Mouse (Mus musculus): ENCODE data around the gene Bcl3. TPM values are rescaled to one million over a fixed set of nuclear protein-coding genes. Genes with fewer than 3 reads are reported as not detected.

Gene Bcl3
- total RNA-seq, 2 experiments from 2014 or later, result 1.2 TPM

DNA sequence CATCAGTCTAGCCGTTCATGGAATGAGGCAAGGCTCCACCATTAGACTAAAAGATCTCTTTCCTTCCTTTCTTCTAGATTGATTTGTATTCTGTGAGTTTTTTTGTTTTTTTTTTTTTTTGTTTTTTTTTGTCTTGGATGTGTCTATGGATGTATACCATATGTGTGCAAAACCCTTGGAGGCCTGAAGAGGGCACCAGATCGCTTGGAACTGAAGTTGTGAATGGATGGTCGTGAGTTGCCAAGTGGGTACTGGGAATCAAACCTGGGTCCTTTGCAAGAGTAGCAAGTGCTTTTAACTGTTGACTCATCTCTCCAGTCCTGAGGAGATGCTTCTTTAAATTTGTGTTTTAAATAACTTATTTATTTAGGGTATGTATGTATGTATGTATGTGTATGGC lies 11.5 kb upstream of the Bcl3 start:
- DNase-seq, result no peak

DNA sequence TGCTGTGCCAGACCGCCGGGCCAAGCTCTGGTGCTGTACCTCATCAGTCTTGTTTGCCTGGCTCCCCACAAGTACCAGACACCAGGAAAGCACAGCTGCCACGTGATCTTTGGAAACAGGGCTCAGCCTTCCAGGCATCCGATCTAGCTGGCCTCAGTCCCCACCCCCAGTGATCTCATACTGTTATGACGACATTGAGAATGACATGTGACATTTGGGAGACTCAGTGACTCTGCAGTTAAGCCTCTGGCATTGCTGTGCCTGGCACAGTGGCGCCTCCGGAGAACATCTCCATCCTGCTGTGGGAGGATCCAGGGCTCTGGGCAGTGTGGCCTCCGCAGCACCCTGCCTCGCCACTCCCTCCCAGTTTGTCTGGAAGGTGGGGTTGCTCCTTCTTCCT lies 9.3 kb upstream of the Bcl3 start:
- DNase-seq, result no peak

DNA sequence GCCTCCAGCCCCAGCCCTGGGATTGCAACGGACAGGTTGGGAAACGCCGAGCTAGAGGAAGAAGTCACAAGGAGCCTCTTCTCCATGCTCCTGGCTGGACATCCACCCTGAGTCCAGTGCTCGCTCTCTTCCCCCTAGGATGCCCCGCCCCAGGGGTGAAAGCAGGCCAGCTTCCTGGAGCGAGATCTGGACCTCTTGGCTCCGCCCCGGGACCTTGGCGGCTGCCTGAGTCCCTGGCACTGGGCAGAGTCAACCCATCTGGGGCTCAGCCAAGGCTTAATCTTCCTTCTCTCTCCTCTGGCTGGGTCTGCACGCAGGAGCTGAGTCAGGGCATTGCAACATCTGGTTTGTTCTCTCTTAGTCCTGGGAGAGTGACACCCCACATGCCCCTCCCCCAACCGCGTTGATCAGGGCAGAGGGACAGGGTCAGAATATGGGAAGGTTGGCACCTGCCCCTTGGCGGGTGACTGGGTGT lies 8.1 kb upstream of the Bcl3 start:
- peak; percentile 95 for DNase-seq

DNA sequence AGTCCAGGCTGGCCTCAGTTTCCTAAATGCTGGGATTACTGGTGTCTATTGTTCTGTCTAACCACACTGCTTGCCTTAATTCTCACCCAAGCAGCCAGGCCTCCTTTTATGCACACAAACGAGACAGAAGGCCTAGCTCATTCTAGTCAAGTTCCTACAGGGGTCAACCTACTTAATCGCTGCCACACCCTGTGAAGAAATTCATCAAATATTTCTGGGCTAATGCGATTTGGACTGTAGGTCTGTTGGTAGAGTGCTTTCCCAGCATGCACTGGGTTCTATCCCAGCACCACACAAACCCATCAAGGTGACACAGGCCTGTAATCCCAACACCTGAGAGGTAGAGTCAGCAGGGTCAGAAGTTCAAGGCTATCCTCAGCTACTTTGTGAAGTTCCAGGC lies 7.1 kb upstream of the Bcl3 start:
- DNase-seq, result no peak

DNA sequence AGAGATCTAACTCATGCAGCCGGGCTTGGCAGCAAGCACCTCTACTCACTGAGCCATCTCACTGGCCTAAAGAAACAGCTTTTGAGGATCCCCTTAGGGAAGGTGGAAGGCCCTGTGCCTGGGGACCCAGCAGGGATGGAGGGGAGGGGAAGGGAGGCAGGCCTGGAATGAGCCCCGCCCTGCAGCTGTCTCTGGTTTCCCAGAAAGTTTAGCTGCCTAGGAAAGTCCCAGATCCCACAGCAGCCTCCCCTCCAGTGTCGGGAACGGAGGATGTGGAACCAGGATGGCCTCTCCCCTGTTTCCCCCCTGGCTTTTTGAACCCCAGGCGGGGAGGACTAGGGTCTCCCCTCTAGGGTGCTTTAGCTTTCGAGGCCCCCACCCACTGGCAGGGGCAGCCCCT lies 4.2 kb upstream of the Bcl3 start:
- peak; percentile 58 for DNase-seq

DNA sequence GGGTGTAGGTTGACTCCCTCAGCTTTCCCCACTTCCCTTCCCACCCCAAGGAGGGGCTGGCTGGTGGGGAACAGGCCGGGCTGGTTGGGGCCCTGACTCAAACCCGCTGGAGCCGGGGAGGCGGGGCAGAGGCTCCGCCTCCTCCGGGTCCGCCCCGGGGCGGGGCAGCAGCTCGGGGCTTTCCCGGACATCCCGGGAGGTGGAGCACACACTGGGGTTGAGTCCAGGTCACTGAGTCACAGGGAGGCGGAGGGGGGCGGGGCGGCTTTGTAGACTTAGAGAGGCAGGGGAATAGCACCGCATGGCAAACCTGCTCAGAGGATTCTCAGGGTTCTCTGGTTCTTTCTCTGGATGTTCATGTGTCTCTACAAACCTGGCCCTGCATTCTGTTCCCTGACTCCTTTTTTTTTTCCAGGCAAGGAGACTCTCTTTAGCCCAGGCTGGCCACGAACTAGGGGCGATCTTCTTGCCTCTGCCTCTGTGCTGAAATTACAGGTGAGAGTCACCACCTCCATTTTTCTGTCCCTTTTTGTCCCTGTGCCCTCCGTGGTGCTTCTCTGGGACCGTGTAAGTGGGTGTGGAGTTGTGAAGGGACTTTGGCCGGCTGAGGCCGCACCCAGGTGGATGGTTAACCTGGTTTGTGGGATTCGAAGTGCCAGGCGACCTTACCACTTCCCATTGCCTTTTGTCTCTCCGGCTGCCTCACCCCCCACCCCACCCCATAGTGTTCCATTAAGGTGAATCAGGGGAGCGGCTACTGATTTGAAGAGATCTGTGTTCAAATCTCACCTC lies 1.8 kb upstream of the Bcl3 start:
- peak; percentile 90 for DNase-seq

DNA sequence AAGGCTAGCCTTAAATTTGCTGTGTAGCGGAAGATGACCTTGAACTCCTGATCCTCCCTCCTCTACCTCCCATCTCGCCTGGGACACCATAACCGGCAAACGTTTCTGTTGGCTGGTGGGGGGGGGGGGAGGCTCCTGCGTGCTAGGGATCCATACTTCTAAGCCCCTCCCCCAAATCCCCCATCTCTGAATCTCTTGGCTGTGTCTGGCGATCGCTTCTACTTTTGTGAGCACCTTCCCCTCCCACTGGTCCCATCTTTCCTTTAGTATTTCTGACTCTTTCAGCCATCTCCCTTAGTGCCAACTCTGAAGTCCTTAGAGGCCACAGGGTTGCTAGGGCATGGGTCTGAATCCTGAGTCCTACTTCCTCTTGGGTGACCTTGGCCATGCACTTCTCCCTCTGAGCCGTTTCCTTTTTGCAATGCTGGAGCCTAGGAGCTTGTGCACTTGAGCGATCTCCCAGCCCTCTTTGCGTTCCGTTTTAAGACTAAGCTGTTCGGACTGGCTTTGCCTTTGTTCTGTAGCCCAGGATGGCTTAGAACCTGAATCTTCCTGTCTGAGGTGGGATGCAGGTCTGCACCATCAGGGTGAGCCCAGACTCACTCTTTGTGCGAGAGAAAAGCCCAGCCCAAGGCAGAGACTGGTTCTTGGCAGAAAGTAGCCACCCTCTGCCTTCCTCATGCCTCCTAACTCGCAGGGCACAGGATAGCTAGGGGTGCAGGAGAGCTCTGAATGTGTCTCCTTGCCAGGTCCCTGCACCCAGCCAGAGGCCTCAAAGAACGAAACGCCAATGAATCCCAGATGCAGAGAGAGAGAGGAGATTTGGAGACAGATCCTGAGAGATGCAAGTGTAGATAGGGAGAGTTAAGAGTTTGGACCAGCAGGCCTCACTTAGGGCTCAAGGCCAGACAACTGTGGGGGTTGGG lies 949 bp upstream of the Bcl3 start:
- DNase-seq, result no peak

DNA sequence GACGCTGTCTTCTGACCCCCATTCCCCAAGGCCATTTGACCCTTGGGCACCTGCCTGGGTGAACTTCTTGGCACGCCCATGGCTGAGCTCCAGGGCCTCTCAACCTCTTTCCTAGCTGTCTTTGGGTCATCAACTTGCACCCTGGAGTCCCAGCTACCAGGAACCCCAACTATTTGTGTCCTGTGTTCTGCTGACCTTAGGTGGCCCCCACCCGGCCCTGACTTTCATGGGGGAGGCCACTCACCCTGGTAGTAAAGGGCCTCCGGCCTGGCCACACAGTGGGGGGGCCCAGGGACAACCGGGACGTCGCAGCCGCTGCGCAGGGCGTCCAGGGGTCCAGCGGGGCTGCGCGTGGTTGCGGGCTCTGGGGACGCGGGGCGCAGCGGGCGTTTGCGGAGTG lies 377 bp downstream of the Bcl3 start:
- DNase-seq, result no peak

DNA sequence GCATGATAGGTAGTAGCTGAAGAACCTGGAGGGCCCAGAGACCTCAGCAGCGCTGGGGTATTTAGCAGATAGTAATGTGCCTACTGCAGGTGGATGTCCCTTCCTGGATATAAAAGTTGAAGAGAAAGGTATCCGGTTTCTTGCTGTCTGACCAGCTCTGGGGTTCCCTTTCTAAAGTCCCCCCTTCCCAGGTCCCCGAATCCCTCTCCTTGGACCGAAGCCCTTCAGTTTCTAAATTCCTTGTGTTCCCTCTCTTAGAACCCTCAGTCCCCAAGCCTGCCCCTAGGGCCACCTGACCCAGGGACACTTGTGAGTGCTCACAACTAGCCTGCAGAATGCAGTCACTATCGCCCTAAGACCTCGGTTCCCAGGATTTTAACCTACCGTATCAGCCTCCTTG lies 937 bp downstream of the Bcl3 start:
- no peak for DNase-seq

DNA sequence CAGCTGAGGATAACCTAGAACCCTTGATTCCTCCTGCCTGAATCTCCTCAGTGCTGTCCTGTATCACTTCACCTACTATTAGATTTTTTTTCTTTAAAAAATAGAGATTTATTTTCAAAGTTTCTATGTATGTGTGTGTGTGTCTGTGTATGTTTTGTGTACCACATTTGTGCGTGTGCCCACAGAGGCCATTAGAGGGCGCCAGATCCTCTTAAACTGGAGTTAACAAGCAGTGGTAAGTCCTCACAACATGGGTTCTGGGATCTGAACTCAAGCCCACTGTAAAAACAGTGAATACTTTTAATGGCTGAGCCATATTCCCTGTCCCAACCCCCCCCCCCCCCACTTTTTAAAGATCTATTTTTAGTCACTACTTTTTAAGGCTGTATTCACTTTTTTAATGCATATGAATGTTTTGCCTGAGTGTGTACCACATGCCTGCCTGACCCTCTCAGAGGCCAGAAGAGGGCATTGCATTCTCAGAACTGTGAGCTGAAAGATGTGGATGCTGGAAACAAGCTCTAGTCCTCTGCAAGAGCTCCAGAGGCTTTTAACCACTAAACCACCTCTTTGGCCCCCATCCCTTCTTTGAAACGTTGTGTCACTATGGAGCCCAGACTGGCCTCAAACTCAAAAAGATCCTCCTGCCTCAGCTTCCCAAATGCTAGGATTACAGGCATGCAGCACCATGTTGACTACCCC lies 2.1 kb downstream of the Bcl3 start:
- no peak for DNase-seq

DNA sequence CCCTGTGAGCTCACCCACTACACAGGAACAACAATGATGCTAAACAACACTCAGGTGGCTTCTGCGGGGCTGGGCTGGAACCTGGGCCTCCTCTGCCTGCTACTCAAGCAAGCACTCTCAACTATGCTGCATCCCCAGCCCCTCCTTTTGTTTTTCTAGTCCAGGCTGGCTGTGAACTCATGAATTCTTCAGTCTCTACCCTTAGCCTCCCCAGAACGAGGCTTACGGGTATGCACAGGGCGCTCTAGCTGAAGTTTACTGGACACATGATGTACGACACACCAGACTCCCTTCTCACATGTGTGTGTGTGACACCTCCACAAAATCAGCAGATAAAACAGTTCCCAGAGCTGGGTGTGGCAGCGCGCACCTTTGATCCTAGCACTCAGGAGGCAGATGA lies 3.7 kb downstream of the Bcl3 start:
- no peak for DNase-seq

DNA sequence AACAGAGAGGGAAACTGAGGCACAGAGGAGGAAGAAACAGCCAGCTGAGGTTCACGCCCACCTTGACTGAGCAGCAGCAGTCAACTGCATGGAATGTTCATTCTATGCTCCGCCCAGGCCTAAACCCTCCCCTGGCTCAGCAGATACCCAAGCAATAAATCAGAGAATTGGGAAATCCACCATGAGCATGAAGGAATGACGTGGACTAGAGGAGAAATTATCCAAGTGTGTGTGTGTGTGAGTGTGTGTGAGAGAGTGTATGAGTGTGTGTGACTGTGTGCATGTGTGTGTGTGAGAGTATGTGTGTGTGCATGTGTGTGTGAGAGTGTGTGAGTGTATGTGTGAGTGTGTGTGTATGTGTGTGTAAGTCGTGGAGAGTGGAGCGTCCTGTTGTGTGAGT lies 4.1 kb downstream of the Bcl3 start:
- no peak for DNase-seq

DNA sequence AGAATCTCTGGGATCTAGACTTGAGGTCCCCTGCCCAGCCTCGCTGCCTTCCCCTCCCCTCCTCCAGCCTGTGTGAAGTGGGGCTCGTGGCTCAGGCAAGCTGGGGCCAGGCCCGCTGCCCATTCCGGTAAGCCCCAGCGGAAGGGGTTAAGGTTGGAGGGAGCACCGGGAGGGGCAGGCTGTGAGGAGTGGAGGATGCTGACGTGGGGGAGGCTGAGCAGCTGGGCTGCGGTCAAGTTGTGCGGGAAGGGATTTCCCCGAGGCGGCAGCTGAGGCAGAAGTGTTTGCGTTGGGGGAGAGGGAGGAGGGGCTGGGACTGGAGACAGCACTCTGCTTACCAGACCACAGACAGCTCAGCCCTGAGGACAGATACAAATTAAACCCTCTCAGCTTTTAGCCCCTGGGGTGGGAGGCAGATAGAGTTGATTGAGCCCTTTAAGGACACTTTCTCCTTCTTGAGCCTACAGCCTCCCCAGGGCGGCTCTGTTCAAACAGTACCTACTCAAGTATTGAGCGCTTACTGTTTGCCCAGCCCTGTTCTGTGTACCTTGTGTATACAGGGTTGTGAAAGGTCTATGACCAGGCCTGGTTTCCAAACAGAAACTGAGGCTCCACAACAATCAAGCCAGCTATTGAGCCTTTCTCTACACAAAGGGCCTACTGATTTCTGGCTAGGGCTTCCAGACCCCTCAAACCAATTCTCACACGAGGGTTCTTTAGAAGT lies 5.0 kb downstream of the Bcl3 start:
- peak; percentile 67 for DNase-seq

DNA sequence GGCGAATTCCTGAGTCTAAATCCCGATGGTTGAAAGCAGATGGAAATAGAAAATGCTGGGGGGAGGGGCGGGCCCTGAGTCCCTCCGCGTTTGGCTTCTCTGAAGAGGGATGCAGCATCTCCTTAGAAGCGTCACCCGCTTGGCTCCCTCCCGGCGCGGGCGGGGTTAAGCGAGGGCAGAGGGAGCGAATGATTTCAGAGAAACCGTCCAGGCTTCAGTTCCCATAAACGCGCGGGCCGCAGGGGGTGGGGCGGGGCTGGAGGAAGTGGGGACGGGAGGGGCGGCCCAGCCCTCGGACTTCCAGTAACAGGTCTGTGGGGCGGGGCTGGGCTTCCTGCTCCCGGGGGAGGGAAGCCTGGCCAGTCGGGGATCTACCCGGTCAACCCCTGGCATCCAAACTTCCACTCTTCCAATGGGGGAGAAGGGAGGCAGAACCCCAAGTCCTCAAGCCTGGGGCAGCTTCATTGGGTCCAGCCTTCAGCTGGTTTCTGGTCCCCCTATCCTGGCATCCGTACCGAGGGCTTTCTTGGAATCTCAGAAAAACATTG lies 6.3 kb downstream of the Bcl3 start:
- DNase-seq, result peak; percentile 86

DNA sequence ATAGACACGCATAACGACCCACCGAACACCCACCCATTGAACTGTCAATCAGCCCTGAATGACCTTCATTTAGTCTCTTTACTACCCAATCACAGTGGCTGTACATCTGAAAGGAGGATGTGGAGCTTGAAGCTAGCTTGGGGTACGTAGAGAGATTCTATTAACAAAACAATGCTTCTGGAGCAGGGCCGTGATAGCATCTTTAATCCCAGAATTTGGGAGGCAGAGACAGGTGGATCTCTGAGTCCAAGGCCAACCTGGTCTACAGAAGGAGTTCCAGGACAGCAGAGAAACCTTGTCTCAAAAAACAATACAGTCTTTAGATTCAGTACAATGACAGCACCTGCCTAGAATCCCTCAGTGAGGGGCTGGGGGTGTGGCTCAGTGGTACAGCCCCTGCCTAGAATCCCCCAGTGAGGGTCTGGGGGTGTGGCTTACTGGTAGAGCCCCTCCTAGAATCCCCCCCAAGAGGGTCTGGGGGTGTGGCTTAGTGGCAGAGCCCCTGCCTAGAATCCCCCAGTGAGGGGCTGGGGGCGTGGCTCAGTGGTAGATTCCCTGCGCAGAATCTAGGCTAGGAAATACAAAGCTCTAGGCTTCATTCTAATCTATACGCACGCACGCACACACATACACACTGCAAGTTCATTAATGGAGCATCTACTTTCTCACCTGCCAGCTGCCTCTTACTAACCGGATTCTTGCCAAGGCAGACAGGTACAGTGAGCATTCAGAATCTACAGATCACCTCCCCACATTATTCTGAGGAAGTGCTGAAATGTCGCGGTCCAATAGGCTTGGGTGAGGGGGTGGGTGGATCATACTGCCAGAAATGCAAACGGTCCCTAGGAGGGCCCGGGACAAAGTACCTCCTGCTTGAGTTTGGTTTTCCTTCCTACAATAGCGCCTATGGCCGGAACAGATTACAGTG lies 7.0 kb downstream of the Bcl3 start:
- DNase-seq, result no peak

DNA sequence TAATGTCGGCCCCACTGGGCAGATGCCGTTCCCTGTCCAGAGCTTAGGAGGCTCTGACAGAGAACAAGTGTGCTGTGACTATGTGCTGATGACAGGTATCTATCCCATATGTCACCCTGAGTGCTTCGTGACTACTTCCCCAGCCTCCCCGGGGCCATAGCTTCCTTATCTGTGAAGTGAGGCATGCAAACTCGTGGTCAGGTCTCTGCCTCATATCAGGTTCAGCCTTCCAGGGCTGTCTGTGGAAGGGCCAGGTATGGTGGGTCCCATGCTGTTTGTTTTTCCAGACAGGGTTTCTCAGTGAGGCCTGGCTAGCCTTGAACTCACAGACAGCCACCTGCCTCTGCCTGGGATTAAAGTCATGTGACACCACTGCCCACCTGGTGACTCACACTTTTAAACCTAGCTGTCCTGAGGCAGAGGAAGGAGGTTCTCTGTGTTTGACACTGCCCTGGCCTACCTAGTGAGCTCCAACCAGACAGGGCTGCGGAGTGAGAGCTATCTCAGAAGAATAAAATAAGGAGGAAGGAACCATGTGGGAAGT lies 8.9 kb downstream of the Bcl3 start:
- no peak for DNase-seq

DNA sequence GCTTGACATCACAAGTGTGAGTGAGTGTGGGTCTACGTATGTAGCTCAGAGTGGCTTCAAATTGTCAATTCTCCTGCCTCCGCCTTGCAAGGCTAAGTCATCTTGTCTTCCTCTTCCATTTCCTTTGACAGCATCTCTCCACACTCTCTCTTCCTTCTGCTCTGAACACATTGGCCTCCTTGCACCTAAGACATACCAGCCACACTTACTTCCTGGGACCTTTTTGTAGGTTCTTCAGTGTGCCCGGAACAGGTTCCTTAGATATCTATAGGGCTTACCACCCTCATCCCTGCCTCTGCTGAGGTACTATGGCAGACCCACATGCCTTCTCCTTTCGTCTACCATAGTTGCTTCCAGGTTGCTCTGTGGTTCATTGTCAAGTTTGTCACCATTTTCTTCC lies 9.4 kb downstream of the Bcl3 start:
- DNase-seq, result no peak

DNA sequence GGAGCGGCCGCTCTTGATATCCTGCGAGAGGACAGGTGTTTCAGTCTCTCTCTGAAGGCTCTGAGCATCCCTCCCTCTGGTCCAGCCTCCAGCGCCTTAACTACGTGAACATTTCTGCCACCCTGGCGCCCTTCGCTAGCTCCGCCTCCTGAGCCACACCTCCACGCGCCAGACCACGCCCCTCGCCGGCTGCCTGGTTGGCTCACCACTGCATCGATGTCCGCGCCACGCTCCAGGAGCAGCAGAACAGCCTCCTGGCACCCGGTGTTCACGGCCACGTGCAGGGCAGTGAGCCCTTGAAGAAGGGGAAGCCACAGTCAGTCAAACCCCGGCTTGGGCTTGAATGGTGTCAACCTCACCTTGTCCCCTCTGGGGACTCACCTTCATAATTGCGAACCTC lies 11.5 kb downstream of the Bcl3 start:
- DNase-seq, result no peak

DNA sequence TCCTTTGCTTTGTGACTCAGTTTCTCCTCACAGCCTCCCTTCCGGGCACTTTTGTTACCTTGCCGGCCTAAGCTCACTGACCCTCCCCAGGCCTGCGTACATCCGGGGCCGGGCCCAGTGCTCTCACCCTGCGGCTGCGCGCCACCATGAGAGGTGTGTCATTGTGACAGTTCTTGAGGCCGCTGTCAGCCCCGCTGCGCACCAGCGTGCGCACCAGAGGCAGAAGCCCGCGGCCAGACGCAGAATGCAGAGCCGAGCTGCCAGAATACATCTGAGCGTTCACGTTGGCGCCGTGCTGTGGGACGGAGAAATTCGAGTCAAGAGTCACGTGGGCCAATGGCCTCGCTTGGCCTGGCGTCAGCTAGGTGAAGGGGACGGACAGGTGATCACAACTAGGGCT lies 13.2 kb downstream of the Bcl3 start:
- no peak for DNase-seq

DNA sequence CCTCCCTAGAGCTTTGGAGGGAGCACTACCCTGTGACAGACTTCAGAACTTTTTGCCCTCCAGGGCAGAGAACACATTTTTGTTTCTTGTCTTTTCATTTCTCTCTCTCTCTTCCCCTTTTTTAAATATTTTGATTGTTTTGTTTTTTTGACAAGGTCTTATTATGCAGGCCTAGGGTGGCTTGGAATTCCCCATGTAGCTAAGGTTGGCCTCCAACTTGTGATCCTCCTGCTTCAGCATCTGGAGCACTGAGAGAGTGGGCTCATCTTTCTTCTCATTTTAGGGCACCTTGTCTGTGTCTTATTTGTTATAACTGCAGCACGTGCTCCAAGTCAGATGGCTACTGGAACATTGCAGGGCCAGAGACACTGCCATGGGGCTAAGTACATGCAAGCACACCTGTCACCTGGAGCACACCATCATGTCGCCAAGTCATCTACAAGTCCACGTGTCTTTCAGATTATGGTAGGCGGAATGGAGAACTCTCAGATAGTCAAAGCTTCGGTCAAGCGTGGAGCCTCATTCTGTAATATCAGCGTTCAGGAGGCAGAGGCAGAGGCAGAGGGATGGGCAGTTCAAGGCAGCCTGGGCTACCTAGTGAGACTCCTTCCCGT lies 16.1 kb downstream of the Bcl3 start:
- DNase-seq, result no peak
